Mouse (Mus musculus) heart, embryonic 16.5 days (tissue): ENCODE measurements around the gene Gli3. TPM values are rescaled to one million over a fixed set of nuclear protein-coding genes. Genes with fewer than 3 reads are reported as not detected.

Source experiments
- ATAC-seq: fragments of 200-750 bp; cut with Nextera tagmentation; replicated peaks from 2 replicates; pipeline ENCODE4 v1.8.0; 2017; ENCODE audit warnings: moderate number of reproducible peaks; ENCODE audit not compliant: insufficient read depth, low FRiP score; ENCODE audit errors: extremely low read depth
- H3K27ac ChIP-seq: fragments of 300-500 bp; sonication (generic); 2 replicates; pipeline ENCODE4 v1.5.1; 2014; ENCODE audit warnings: mild to moderate bottlenecking, low read length, control low read depth, moderate library complexity
- H3K27me3 ChIP-seq: fragments of 300-500 bp; sonication (generic); 2 replicates; pipeline ENCODE4 v1.6.1; 2014; ENCODE audit warnings: low read length, mixed read lengths; ENCODE audit not compliant: control insufficient read depth, insufficient read depth
- H3K36me3 ChIP-seq: fragments of 300-500 bp; sonication (generic); 2 replicates; pipeline ENCODE4 v1.6.1; 2014; ENCODE audit not compliant: control insufficient read depth, insufficient read depth
- H3K4me1 ChIP-seq: fragments of 300-500 bp; sonication (generic); 2 replicates; pipeline ENCODE4 v1.6.1; 2014; ENCODE audit warnings: low read length, mixed read lengths; ENCODE audit not compliant: control insufficient read depth, insufficient read depth
- H3K4me2 ChIP-seq: fragments of 300-500 bp; sonication (generic); 2 replicates; pipeline ENCODE4 v1.6.1; 2014; ENCODE audit warnings: low read depth, mild to moderate bottlenecking, control low read depth, low read length
- H3K4me3 ChIP-seq: fragments of 300-500 bp; sonication (generic); 2 replicates; pipeline ENCODE4 v1.5.1; 2014; ENCODE audit warnings: mild to moderate bottlenecking, control low read depth, low read length
- H3K9ac ChIP-seq: fragments of 300-500 bp; sonication (generic); 2 replicates; pipeline ENCODE4 v1.6.1; 2014; ENCODE audit warnings: low read length, control low read depth
- H3K9me3 ChIP-seq: fragments of 300-500 bp; sonication (generic); replicated peaks from 2 replicates; pipeline ENCODE4 v1.6.1; 2016; ENCODE audit warnings: low read length; ENCODE audit not compliant: control insufficient read depth
- WGBS: fragments of 180-500 bp; shearing (Covaris S2); extraction: QIAGEN DNeasy Blood & Tissue Kit; methylation state at CpG from one replicate; pipeline ENCODE4 v1.1.7; 2014; 5-methylcytosine and 5-hydroxymethylcytosine counted together
- polyA plus RNA-seq: library from polyadenylated mRNA; unstranded; fragments of >200 nt; fragmentation: Nextera tagmentation; extraction: Ambion mirVana; gene quantifications from 2 replicates; pipeline ENCODE4 v1.2.1, GENCODE M21; 2015

Gene Gli3
- polyA plus RNA-seq, 1 experiment from 2014 or later, result 4.3 TPM

DNA sequence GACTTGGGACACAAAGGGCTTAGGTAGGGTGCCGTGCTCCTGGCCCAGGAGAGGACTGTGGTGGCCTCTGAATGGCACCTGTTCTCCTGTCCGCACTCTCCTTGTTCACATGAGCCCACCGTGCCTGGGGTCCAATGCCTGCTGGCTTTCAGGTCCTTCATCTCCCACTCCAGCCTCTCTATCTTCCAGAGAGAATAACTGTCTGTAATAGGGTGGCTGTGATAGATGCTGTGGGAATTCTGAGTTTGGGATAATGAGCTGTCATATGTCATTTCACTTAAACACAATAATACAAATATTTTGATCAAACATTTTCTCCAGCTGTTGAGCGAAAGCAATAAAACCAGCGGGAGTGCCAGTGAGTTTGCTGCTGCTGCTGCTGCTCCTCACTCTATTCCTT is 133.6 kb downstream of the Gli3 start:
- ATAC-seq, result no peak
- Histone ChIP-seq H3K4me2 (no peak overlapping the region), H3K27ac (no peak overlapping the region), H3K9me3 (no peaks in the 10 kb centered on the region), H3K9ac (no peak overlapping the region), H3K36me3 (no peaks in the 10 kb centered on the region), H3K4me1 (0 out of 2 replicates have a peak, but pooled peaks cover 6% of the 10 kb centered on the region), H3K4me3 (no peak overlapping the region), H3K27me3 (peaks cover 5% of the 10 kb centered on the region)
- whole genome bisulfite sequencing, result 56% methylated on average over 5 of the region's 5 CpGs

DNA sequence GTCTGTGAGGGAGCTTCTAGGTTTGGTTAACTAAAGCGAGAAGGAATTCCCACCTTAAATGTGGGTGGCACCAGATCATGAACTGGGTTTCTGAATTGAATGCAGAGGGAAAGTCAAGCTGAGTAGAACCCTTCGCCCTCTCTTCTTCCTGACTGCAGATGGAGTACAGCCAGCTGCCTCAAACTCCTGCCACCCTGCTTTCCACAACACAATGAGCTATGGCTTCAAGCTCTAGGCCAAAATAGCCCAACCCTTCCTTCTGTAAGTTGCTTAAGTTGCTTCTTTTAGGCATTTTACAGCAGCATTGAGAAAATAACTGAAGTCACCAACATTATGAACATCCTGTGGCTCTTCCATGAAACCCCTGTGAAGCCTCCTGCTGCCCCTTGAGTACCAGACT is 136.7 kb downstream of the Gli3 start:
- 0 out of 2 replicates have a peak, but pooled peaks cover 6% of the 10 kb centered on the region for H3K4me1 ChIP-seq
- no peak overlapping the region for H3K4me2 ChIP-seq
- H3K4me3 ChIP-seq, result no peak overlapping the region
- H3K9ac ChIP-seq, result no peak overlapping the region
- H3K27ac ChIP-seq, result no peak overlapping the region
- H3K27me3 ChIP-seq, result peaks cover 2% of the 10 kb centered on the region
- no peaks in the 10 kb centered on the region for H3K9me3 ChIP-seq
- ATAC-seq, result no peak
- no peaks in the 10 kb centered on the region for H3K36me3 ChIP-seq
- 73% methylated on average over 2 of the region's 2 CpGs for WGBS

DNA sequence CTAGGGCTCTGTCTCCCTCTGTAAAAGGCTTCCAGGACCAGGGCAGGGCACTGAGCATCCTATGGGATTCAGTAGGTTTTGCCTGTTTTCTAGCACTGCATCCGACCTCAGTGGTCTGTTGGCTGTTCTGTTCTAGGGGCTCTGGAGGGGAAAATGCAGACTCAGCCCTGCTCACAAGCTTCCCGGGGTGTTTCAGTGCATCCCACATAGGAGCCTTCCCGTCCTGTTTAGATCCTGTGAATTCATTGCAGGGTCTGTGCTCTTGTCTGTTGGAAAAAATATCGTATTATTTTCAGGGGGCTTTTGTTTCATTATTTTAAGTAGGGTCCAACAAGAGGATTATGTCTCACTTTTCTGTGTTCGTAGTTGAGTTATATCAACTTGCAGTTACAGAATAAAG is 139.1 kb downstream of the Gli3 start:
- H3K4me2 ChIP-seq, result no peak overlapping the region
- no peak overlapping the region for H3K27ac ChIP-seq
- no peaks in the 10 kb centered on the region for H3K9me3 ChIP-seq
- H3K4me1 ChIP-seq, result 0 out of 2 replicates have a peak, but pooled peaks cover 6% of the 10 kb centered on the region
- H3K4me3 ChIP-seq, result no peak overlapping the region
- no peak for ATAC-seq
- peaks cover 2% of the 10 kb centered on the region for H3K27me3 ChIP-seq
- WGBS, result 37% methylated on average over 5 of the region's 5 CpGs
- H3K36me3 ChIP-seq, result no peaks in the 10 kb centered on the region
- no peak overlapping the region for H3K9ac ChIP-seq

DNA sequence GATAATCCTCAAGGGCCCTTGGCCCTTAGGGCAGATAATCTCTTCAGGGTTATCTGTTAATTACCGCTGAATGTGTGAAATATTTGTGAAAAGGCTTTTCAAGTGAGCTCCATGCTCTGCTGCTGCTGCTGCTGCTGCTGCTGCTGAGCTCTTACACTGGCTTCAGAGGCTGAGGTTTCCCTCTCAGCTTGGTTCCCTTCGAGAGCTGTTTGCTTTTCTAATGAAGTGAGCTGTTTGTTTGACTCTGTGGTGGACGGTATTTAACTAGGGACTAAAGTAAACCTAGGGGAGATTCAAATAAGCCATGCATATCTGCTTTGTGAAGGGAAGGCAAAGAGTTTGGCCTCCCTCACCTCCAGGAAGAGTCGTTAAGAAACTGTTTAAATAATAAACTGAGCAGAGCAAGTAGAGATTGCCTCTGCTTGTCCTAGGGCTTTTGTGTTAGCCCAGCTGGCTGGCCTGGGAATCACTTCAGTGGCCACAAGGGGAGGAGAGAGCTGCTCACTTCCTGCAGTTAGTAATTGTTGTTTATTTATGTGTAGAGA is 139.7 kb downstream of the Gli3 start:
- Histone ChIP-seq H3K4me1 (0 out of 2 replicates have a peak, but pooled peaks cover 6% of the 10 kb centered on the region), H3K9ac (no peak overlapping the region), H3K27me3 (peaks cover 2% of the 10 kb centered on the region), H3K4me3 (no peak overlapping the region), H3K36me3 (no peaks in the 10 kb centered on the region), H3K9me3 (no peaks in the 10 kb centered on the region), H3K4me2 (no peak overlapping the region), H3K27ac (no peak overlapping the region)
- no peak for ATAC-seq
- WGBS, result 18% methylated on average over 4 of the region's 4 CpGs

DNA sequence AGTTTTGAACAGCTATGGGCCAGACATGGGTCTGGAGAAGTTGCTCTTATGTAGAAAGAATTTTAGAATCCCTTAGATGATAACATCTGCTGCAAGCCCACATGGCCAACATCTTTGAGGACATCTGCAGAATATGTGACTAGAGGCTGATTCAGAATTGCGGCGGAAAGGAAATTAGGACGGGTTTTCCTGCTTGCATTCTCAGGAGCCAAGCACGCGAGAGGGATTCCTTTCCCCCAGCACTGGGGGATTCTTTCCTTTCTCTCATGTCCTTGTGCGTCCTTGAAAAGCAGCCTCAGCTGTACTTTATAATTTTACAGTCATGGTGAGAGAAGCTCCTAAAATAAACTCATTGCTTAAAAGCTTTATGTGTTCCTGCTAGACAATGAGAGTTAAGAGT is 141.0 kb downstream of the Gli3 start:
- peaks cover 2% of the 10 kb centered on the region for H3K27me3 ChIP-seq
- no peak for ATAC-seq
- 52% methylated on average over 6 of the region's 6 CpGs for WGBS

DNA sequence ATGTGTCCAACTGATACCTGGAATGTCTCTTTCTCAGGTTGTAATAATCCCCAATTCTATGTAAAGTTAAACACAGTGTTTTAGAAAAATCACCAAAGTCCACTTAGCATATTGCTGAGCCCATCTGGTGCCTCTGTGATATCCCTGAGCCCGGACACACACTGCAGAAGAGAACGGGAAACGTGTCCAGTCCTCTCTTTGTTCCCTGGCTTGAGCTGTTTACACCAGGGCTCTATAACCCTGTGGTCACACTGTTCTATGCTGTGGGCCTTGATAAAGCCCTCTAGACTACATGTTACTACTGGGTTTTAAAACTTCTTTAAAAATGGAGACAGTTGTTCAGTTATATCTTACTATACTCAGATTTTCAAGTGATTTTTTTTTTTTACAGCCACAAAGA is 154.4 kb downstream of the Gli3 start:
- H3K27ac ChIP-seq, result no peak overlapping the region
- no peaks in the 10 kb centered on the region for H3K27me3 ChIP-seq
- WGBS, result 60% methylated on average over 3 of the region's 3 CpGs
- H3K4me1 ChIP-seq, result no peaks in the 10 kb centered on the region
- H3K9ac ChIP-seq, result no peak overlapping the region
- no peak overlapping the region for H3K4me3 ChIP-seq
- H3K4me2 ChIP-seq, result no peak overlapping the region
- no peaks in the 10 kb centered on the region for H3K36me3 ChIP-seq
- no peaks in the 10 kb centered on the region for H3K9me3 ChIP-seq
- ATAC-seq, result no peak

More for the DNA sequence above, 141.0 kb downstream of the Gli3 start:
- H3K27ac ChIP-seq, result no peak overlapping the region
- no peaks in the 10 kb centered on the region for H3K36me3 ChIP-seq
- H3K9me3 ChIP-seq, result no peaks in the 10 kb centered on the region
- H3K9ac ChIP-seq, result no peak overlapping the region
- H3K4me3 ChIP-seq, result no peak overlapping the region
- 0 out of 2 replicates have a peak, but pooled peaks cover 6% of the 10 kb centered on the region for H3K4me1 ChIP-seq
- no peak overlapping the region for H3K4me2 ChIP-seq

DNA sequence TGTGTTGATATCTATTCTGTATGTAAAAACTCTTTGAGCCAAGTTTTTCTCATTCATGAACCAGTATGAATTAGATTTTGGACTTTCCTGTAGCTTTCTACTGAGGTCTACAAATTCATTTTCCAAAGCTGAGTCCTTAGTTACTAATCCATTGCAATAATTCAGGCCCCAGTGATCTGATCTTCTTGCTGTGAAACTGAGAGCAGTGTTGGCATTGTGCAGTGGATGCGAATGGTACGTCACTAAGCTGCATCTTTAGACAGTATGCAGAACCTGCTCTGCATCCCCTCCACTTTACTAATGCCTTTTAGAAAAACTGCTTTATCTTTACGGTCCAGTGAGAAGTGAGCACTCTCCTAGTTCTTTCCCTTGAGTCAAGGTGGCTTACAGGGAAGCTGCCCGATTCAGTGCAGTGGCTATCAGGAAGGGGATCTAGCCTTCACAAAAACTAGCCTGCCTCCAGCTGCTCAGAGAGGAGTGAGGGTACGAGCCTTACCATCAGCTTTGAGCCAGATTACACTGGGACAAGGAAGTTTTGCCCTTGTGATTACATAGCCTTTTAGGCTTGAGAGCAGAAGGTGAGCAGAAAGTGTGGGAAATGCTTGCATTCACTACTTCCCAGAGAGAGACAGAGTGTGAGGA is 155.1 kb downstream of the Gli3 start:
- no peaks in the 10 kb centered on the region for H3K36me3 ChIP-seq
- no peak for ATAC-seq
- H3K4me2 ChIP-seq, result no peak overlapping the region
- H3K4me3 ChIP-seq, result no peak overlapping the region
- no peak overlapping the region for H3K9ac ChIP-seq
- no peaks in the 10 kb centered on the region for H3K27me3 ChIP-seq
- WGBS, result 54% methylated on average over 5 of the region's 5 CpGs
- no peak overlapping the region for H3K27ac ChIP-seq
- no peaks in the 10 kb centered on the region for H3K4me1 ChIP-seq
- no peaks in the 10 kb centered on the region for H3K9me3 ChIP-seq

DNA sequence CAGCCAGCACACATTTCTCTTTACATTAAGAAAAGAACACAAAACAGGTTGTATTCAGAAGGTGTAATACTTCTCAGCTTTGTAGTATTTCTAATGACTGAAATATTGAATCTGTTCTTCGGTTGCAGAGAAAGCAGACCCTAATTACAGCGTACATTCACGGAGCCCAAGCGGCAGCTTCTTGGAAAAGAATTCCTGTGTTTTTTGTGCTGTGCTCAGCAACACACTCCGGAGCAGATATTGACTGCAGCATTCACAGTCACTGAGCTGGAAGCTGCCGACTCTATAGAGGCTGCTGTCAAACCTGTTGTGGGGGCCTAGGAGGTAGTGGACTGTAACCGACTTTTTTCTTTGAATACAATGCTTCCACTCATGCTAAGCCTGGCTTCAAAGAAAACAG is 158.0 kb downstream of the Gli3 start:
- Histone ChIP-seq H3K9me3 (no peaks in the 10 kb centered on the region), H3K36me3 (no peaks in the 10 kb centered on the region), H3K27me3 (no peaks in the 10 kb centered on the region), H3K4me2 (no peak overlapping the region), H3K27ac (no peak overlapping the region), H3K4me3 (no peak overlapping the region), H3K4me1 (peaks cover 2% of the 10 kb centered on the region; the same call in 1 of the 2 replicates), H3K9ac (no peak overlapping the region)
- 75% methylated on average over 7 of the region's 7 CpGs for WGBS
- ATAC-seq, result no peak

DNA sequence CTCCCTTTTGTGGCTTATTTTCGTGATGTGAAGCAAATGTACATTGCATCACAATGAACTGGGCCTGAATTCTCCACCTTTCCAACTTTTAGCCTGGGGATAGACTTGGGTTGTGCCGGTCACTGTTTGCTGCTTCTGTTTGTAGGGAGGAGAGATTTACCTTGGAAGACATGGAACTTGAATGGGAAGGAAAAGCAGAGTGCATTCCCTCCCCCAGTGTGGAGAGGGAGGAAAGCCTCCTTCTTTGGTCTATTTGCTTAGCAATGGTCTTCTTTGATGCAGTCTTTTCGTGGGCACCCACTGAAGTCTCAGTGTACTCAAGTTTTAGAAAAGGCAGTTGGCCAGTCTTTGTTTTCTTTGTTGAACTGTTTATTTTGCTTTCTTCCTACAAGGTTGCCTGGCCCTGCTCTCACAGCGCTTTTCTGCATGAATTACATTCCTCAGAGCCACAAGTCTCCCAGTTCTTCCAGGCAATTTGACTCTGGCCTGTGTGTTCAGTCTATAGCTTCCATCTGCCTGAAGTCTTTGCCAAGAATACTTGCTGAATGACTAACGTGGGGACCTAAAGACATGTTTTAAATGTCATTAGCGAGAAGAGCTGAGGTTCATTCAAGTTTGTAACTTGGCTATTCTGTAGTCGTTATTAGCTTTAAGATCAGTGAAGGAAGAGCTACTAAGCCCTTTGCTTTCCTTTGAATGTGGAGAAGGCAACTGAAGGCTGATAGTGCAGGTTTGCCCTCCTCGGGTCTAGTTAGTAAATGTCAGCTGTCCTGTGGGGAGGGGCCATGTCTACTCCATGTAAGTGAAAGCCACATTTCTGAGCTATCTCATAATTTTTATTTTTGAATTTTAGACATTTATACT is 161.7 kb downstream of the Gli3 start:
- peaks cover 2% of the 10 kb centered on the region; the same call in 1 of the 2 replicates for H3K4me1 ChIP-seq
- no peak overlapping the region for H3K4me3 ChIP-seq
- WGBS, result 38% methylated on average over 8 of the region's 8 CpGs
- ATAC-seq, result no peak
- no peak overlapping the region for H3K4me2 ChIP-seq
- H3K9ac ChIP-seq, result no peak overlapping the region
- no peaks in the 10 kb centered on the region for H3K27me3 ChIP-seq
- H3K27ac ChIP-seq, result no peak overlapping the region
- no peaks in the 10 kb centered on the region for H3K36me3 ChIP-seq
- H3K9me3 ChIP-seq, result no peaks in the 10 kb centered on the region
